Mouse (Mus musculus) liver, adult 2 months (tissue): ENCODE measurements around the gene Ntn4.

Experiments
- CTCF ChIP-seq: fragments of 200-500 bp; IDR thresholded peaks from 2 replicates; pipeline ENCODE4 v1.5.1; 2011; ENCODE audit warnings: low read depth, low read length, control low read depth
- POLR2A ChIP-seq: fragments of 200-500 bp; IDR thresholded peaks from 2 replicates; pipeline ENCODE4 v1.6.1; 2011; ENCODE audit warnings: low read length, control low read depth; ENCODE audit not compliant: insufficient read depth; ENCODE audit errors: extremely low read depth

DNA sequence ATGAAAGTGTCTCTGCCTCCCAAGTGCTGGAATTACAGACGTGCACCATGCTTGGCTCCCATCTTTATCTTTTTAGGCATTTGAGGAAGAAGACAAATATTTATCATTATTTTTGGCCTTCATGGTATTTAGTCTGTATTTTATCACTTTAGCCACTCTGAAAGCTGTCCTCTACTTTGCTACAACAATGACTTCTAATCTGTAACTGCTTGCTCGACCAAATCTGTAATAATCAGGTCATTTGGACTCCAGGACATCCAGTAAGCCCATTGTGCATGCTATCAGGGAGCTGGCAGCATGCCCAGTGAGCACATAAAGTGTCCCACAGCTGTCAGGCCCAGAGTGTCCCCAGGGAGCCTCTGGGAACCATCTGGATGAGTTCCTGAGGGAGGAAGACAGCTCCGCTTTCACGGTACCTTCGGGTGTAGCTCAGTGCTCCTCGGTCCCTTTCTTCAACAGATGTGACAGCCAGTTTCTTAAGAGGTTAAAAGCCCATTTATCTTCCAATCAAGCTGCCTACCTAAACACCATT is 95.7 kb downstream of the Ntn4 start:
- TF ChIP-seq POLR2A: no peak
- TF ChIP-seq CTCF: no peak
